Mouse (Mus musculus): ENCODE results near the gene Dock10.

DNA sequence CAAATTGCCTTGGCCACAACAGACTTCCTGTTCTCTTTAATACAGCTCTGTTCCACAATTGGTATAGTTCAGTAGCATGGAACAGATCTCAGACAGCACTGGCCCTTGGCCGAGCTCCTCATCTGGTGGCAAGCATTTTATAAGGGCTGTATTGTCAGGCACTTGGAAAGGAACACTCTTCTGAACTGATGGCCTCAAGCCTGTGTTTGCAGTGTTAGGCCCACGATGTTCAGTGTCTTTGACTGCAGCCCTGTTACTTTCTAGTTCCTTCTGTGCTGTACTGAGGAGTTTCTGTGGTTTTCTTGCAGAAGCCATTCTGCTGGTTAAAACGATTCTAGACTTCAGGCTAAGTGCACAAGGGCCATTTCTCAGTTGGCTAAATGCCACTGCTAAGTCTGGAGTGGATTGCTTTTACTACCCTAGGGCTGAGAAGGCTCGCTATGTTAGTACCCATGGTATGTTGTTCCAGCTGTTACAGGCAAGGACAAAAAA lies 121.1 kb downstream of the Dock10 start:
- TF ChIP-seq EP300 (IDR thresholded peaks at IDR 0.05; ENCODE audit: low read depth) (no peak), CTCF (IDR thresholded peaks at IDR 0.05; ENCODE audit: low read depth) (no peak)

Measured in heart, postnatal 0 days (tissue).